21 mouse cellular contexts compared by ENCODE assay signal in the genomic region with DNA sequence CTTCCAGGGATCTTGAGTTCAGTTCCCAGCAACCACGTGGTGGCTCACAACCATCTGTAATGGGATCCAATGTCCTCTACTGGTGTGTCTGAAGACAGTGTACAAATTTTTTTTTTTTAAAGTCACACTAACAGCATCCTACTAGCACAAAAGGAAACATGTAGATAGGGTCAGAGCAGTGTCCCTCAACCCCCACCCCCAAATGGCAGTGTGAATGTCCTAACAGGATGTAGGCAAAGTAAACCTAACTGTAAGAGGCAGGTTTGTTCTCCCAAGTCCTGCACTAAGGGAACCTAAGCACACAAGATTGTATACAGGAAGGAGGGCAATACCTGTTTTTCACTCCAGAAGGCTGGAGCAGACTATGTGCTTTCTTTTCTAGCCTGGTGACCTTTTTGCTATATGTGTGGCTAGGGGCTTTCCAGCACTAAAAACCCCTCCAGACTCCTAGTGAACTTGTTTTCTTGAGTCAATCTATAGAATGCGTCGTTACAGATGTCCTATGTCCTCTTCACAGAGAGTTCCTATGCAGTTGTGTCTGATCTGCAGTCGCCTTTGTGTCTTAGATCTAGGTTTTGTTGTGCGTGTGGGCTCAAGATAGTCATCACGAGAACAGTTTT. TPM values are rescaled to one million over a fixed set of nuclear protein-coding genes. Genes with fewer than 3 reads are reported as not detected.
"Had no signal": no experiment of that assay in that cellular context is flagged by ENCODE, and none has a peak within 500 bp of the region (broad histone marks: within the 10 kb centered on the region; RNA-seq: fewer than 3 reads in every experiment).

No protein-coding gene starts in this region.

- H3K4me1 ChIP-seq: limb, embryonic 10.5 days; limb, embryonic 13.5 days; midbrain, embryonic 12.5 days; midbrain, embryonic 15.5 days; neural tube, embryonic 13.5 days had no signal

- H3K27me3 ChIP-seq: limb, embryonic 13.5 days; liver, embryonic 13.5 days; midbrain, embryonic 12.5 days; midbrain, embryonic 15.5 days; neural tube, embryonic 13.5 days had no signal

- H3K9ac ChIP-seq: limb, embryonic 13.5 days; liver, embryonic 13.5 days; midbrain, embryonic 12.5 days; midbrain, embryonic 15.5 days; neural tube, embryonic 13.5 days had no signal

- H3K9me3 ChIP-seq: limb, embryonic 10.5 days; liver, embryonic 13.5 days; midbrain, embryonic 12.5 days; midbrain, embryonic 15.5 days; neural tube, embryonic 13.5 days had no signal

- DNase-seq: kidney, adult 2 months; kidney, postnatal 25 days; liver; liver, embryonic 13.5 days; lung, adult 2 months; lung, postnatal 14 days; lung, postnatal 4 days; right cerebral cortex, postnatal 25 days; spleen, adult 18-20 months; thymus, postnatal 25 days had no signal

- H3K4me3 ChIP-seq: limb, embryonic 10.5 days; limb, embryonic 13.5 days; liver, embryonic 13.5 days; midbrain, embryonic 12.5 days; midbrain, embryonic 15.5 days; neural tube, embryonic 13.5 days had no signal

- H3K4me2 ChIP-seq: limb, embryonic 13.5 days; liver, embryonic 13.5 days; midbrain, embryonic 12.5 days; midbrain, embryonic 15.5 days; neural tube, embryonic 13.5 days had no signal

- ATAC-seq: intestine, postnatal 0 days; midbrain, embryonic 15.5 days had no signal

- H3K36me3 ChIP-seq: midbrain, embryonic 12.5 days had no signal

- H3K27ac ChIP-seq: kidney, postnatal 0 days; limb, embryonic 10.5 days; limb, embryonic 13.5 days; liver, embryonic 13.5 days; midbrain, embryonic 12.5 days; midbrain, embryonic 15.5 days; neural tube, embryonic 13.5 days had no signal

RNA-seq across cellular contexts. Expression of gene Fam186a, which starts 51.5 kb away (rescaled TPM):
- polyA plus RNA-seq: intestine, postnatal 0 days; kidney, postnatal 0 days; limb, embryonic 10.5 days; liver, embryonic 13.5 days; liver, embryonic 16.5 days; lung, embryonic 16.5 days; midbrain, embryonic 15.5 days; neural tube, embryonic 13.5 days; stomach, embryonic 14.5 days; thymus, postnatal 0 days had no signal
